8 mouse cellular contexts compared by ENCODE assay signal in genomic region chr3:89214681-89215411, GRCm38 (mm10). TPM values are rescaled to one million over a fixed set of nuclear protein-coding genes. Genes with fewer than 3 reads are reported as not detected.
A peak's percentile ranks its signal among the peaks of the same experiment; 100 is the strongest.
DNase-seq lines count a peak whose midpoint lies in the region; ATAC-seq lines count a peak whose summit lies in the region.

Thbs3 (plus strand) TSS chr3:89215180.

- peak within 1 kb of the TSS; percentile 90 for H3K4me3 ChIP-seq in kidney, embryonic 16.5 days (ENCODE audit: low read length)
- H3K4me3 ChIP-seq in macrophage (ENCODE audit: inconsistent target) = peak within 1 kb of the TSS; percentile 14

- peaks cover 16% of the 10 kb centered on the region for H3K79me2 ChIP-seq in macrophage (ENCODE audit: inconsistent target)

- ATAC-seq in kidney, embryonic 16.5 days (ENCODE audit: low FRiP score, low TSS enrichment) = no peak

- intact Hi-C loops in gastrocnemius, postnatal 14 days (cut with DNase I; ENCODE audit: low total_unique reads) = no loop called here

- peak within 1 kb of the TSS; percentile 95 for H3K27ac ChIP-seq in kidney, embryonic 16.5 days (ENCODE audit: low read length)
- H3K27ac ChIP-seq in macrophage = no peak within 1 kb of the TSS

- peaks cover 4% of the 10 kb centered on the region; the same call in 1 of the 2 replicates for H3K36me3 ChIP-seq in kidney, embryonic 16.5 days (ENCODE audit: insufficient read depth, low read length)
- no peaks in the 10 kb centered on the region; the same call in 1 of the 2 replicates for H3K36me3 ChIP-seq in macrophage (ENCODE audit: inconsistent target)

- H3K4me1 ChIP-seq in kidney, embryonic 16.5 days (ENCODE audit: insufficient read depth, low read length) = peaks cover 33% of the 10 kb centered on the region

- peak within 1 kb of the TSS; percentile 84 for H3K4me2 ChIP-seq in kidney, embryonic 16.5 days (replicated peaks; ENCODE audit: low read depth, low read length)

- no peaks in the 10 kb centered on the region for H3K9me3 ChIP-seq in kidney, embryonic 16.5 days (ENCODE audit: low read length)

- DNase-seq in kidney, postnatal 14 days = no peak
- DNase-seq in Muller cell, postnatal 12 days (ENCODE audit: inconsistent ontology term) = peak; percentile 50
- DNase-seq in gastrocnemius, postnatal 14 days = peak; percentile 59
- DNase-seq in kidney, postnatal 4 days = peak; percentile 47 to 59
- DNase-seq in cerebellum, adult 11 months = no peak
- DNase-seq in spleen, adult 18-20 months = no peak

- 1% methylated on average over 19 of the region's 19 CpGs for WGBS in kidney, embryonic 16.5 days
- 9% methylated on average over 16 of the region's 19 CpGs for WGBS in macrophage (ENCODE audit: missing documents)

- H3K9ac ChIP-seq in kidney, embryonic 16.5 days (replicated peaks; ENCODE audit: low read length) = peak within 1 kb of the TSS; percentile 83

- H3K27me3 ChIP-seq in kidney, embryonic 16.5 days (ENCODE audit: insufficient read depth, low read length) = no peaks in the 10 kb centered on the region

RNA-seq across cellular contexts. Expression of gene Thbs3, which starts in this region (rescaled TPM):
- polyA plus RNA-seq in kidney, embryonic 16.5 days (2015; fragmentation: Nextera tagmentation; extraction: Ambion mirVana) = 18.2 and 18.4 TPM in 2 replicates
- total RNA-seq in gastrocnemius, postnatal 14 days (2021) = 10 to 100 TPM; 27.8 to 37.9 TPM
- total RNA-seq in macrophage (2018; cell fraction: chromatin; rRNA removed) = 1 to 10 TPM in 24 of 26 experiments, under 1 TPM in 2; 0.68 to 10.0 (median 3.3) TPM
- total RNA-seq in macrophage (2018; cell fraction: cytosol; rRNA removed) = under 1 TPM in 18 of 26 experiments, not detected in 8; 0.05 to 0.68 (median 0.23) TPM
- 1 to 10 TPM in 16 of 26 experiments, under 1 TPM in 10; 0.31 to 4.4 (median 1.5) TPM for total RNA-seq in macrophage (2018; cell fraction: nucleus; rRNA removed)
- polyA plus RNA-seq in macrophage (2018) = 0.17 to 0.68 TPM (median 0.34 TPM) in 3 replicates

Comparison
In these comparisons a context has a peak if more than half of its experiments do, and no peak if none do; other contexts are left out.
1. RNA of gene Thbs3 (polyA plus RNA-seq): 18.2 to 18.4 TPM in kidney, embryonic 16.5 days; 0.17 to 0.68 TPM in macrophage; every median in the first group is over 10 times any median in the second.
2. DNase-seq: peak in Muller cell, postnatal 12 days (single experiment), gastrocnemius, postnatal 14 days (single experiment) and kidney, postnatal 4 days (2 of 2); none in kidney, postnatal 14 days (single experiment), cerebellum, adult 11 months (single experiment) and spleen, adult 18-20 months (0 of 2).